Mouse (Mus musculus) CH12.LX (cell line): ENCODE results near the gene Sys1. TPM values are rescaled to one million over a fixed set of nuclear protein-coding genes. Genes with fewer than 3 reads are reported as not detected.

Experiments
- DNase-seq: peaks from one replicate; pipeline ENCODE4 v3.0.0-alpha.2; 2013; ENCODE audit errors: extremely low read depth
- H3K27ac ChIP-seq: 2 replicates; pipeline ENCODE4 v1.5.1; 2012; ENCODE audit warnings: low read depth, mild to moderate bottlenecking, control low read depth, moderate library complexity; ENCODE audit not compliant: insufficient read depth
- H3K27me3 ChIP-seq: replicated peaks from 2 replicates; pipeline ENCODE3; 2012; ENCODE audit warnings: inconsistent platforms
- H3K36me3 ChIP-seq, 2 experiments: replicated peaks in 1 of 2; 2 replicates each; pipeline versions ENCODE3 to v1.6.1; 2012; ENCODE audit warnings: inconsistent platforms in 1 of 2, low read length in 1 of 2, mild to moderate bottlenecking in 1 of 2, mixed read lengths in 1 of 2, moderate library complexity in 1 of 2; ENCODE audit not compliant: control insufficient read depth in 1 of 2, insufficient read depth in 1 of 2
- H3K4me1 ChIP-seq, 2 experiments: 2 replicates each; pipeline ENCODE4 v1.6.1; 2012; ENCODE audit warnings: inconsistent platforms in 1 of 2, moderate library complexity in 1 of 2; ENCODE audit not compliant: insufficient read depth in 2 of 2, control insufficient read depth in 1 of 2
- H3K4me2 ChIP-seq: 2 replicates; pipeline ENCODE4 v1.6.1; 2012; ENCODE audit warnings: low read depth, mild to moderate bottlenecking, control low read depth; ENCODE audit not compliant: poor library complexity, insufficient read depth, severe bottlenecking
- H3K4me3 ChIP-seq, 3 experiments: fragments of 150-350 bp in 1 of 3; sonication (generic) in 1 of 3; replicated peaks in 1 of 3; 2 replicates each; pipeline versions ENCODE3 to v1.5.1; 2011 to 2012; ENCODE audit warnings: low read depth in 2 of 3, low read length in 2 of 3, mild to moderate bottlenecking in 2 of 3, moderate library complexity in 2 of 3, control low read depth in 1 of 3, improper control_type of control experiment in 1 of 3, inconsistent platforms in 1 of 3, mixed read lengths in 1 of 3; ENCODE audit not compliant: poor library complexity in 1 of 3
- H3K79me2 ChIP-seq: replicated peaks from 2 replicates; pipeline ENCODE4 v1.6.1; 2012; ENCODE audit warnings: mild to moderate bottlenecking, moderate library complexity; ENCODE audit not compliant: control insufficient read depth, poor library complexity, insufficient read depth, severe bottlenecking; ENCODE audit errors: extremely low read depth
- H3K9ac ChIP-seq: 2 replicates; pipeline ENCODE4 v1.6.1; 2012; ENCODE audit warnings: low read depth, mild to moderate bottlenecking, control low read depth, moderate library complexity; ENCODE audit not compliant: insufficient read depth
- H3K9me3 ChIP-seq: replicated peaks from 2 replicates; pipeline ENCODE3; 2012; ENCODE audit warnings: low read length, inconsistent platforms, mixed read lengths
- BHLHE40 ChIP-seq: IDR thresholded peaks from 2 replicates; pipeline ENCODE4 v1.6.1; 2011; ENCODE audit warnings: mild to moderate bottlenecking, low read depth, low read length, improper control_type of control experiment
- E2F4 ChIP-seq: IDR thresholded peaks from 2 replicates; pipeline ENCODE4 v1.6.1; 2011; ENCODE audit warnings: low read depth, low read length, improper control_type of control experiment; ENCODE audit not compliant: insufficient replicate concordance
- ELF1 ChIP-seq: IDR thresholded peaks from 2 replicates; pipeline ENCODE4 v1.6.1; 2014; ENCODE audit warnings: low read depth, mild to moderate bottlenecking, inconsistent platforms, low read length, improper control_type of control experiment
- EP300 ChIP-seq: IDR thresholded peaks from 2 replicates; pipeline ENCODE4 v1.6.1; 2011; ENCODE audit warnings: low read length, improper control_type of control experiment
- GABPA ChIP-seq: IDR thresholded peaks from 2 replicates; pipeline ENCODE4 v1.6.1; 2012; ENCODE audit warnings: low read depth, low read length, improper control_type of control experiment, inconsistent platforms; ENCODE audit not compliant: insufficient replicate concordance
- JUN ChIP-seq: IDR thresholded peaks from 2 replicates; pipeline ENCODE4 v1.6.1; 2011; ENCODE audit warnings: low read depth, mild to moderate bottlenecking, low read length, improper control_type of control experiment, moderate library complexity; ENCODE audit not compliant: insufficient read depth
- KAT2A ChIP-seq: IDR thresholded peaks from 2 replicates; pipeline ENCODE4 v1.6.1; 2012; ENCODE audit warnings: low read length, improper control_type of control experiment, inconsistent platforms; ENCODE audit not compliant: insufficient replicate concordance
- MAZ ChIP-seq: IDR thresholded peaks from 2 replicates; pipeline ENCODE4 v1.6.1; 2012; ENCODE audit warnings: low read depth, mild to moderate bottlenecking, inconsistent platforms, low read length, improper control_type of control experiment, moderate library complexity
- MXI1 ChIP-seq: IDR thresholded peaks from 2 replicates; pipeline ENCODE4 v1.6.1; 2011; ENCODE audit warnings: mild to moderate bottlenecking, low read depth, low read length, improper control_type of control experiment
- POLR2A ChIP-seq: IDR thresholded peaks from 2 replicates; pipeline ENCODE4 v1.6.1; 2011; ENCODE audit warnings: low read depth, mild to moderate bottlenecking, improper control_type of control experiment, low read length
- POLR2AphosphoS2 ChIP-seq: IDR thresholded peaks from 2 replicates; pipeline ENCODE4 v1.6.1; 2011; ENCODE audit warnings: low read depth, low read length, improper control_type of control experiment
- SIN3A ChIP-seq: IDR thresholded peaks from 2 replicates; pipeline ENCODE4 v1.6.1; 2012; ENCODE audit warnings: low read length, improper control_type of control experiment, inconsistent platforms
- SMC3 ChIP-seq: IDR thresholded peaks from 2 replicates; pipeline ENCODE4 v1.6.1; 2011; ENCODE audit warnings: low read depth, low read length, improper control_type of control experiment
- TCF12 ChIP-seq: IDR thresholded peaks from 2 replicates; pipeline ENCODE4 v1.6.1; 2014; ENCODE audit warnings: low read depth, mild to moderate bottlenecking, inconsistent platforms, low read length, improper control_type of control experiment
- UBTF ChIP-seq: IDR thresholded peaks from 2 replicates; pipeline ENCODE4 v1.6.1; 2012; ENCODE audit warnings: low read depth, mild to moderate bottlenecking, inconsistent platforms, low read length, improper control_type of control experiment, moderate library complexity
- USF2 ChIP-seq: conservative IDR thresholded peaks from 2 replicates; pipeline ENCODE4 v1.6.1; 2011; ENCODE audit warnings: low read depth, low read length, improper control_type of control experiment
- dilution Hi-C: fragments of 300-500 bp; cut with MboI; formaldehyde crosslinking; loops from 2 replicates; pipeline ENCODE4 v1.14.3; 2020; ENCODE audit warnings: low sequenced_read_pairs; ENCODE audit not compliant: extremely low pct_unique_long_range_greater_than_20kb, extremely low pct_ligation_motif_present
- in situ Hi-C: fragments of 300-500 bp; cut with MboI; formaldehyde crosslinking; loops from 3 replicates; pipeline ENCODE4 v1.14.3; 2019; ENCODE audit warnings: low sequenced_read_pairs, low pct_ligation_motif_present, low pct_unique_long_range_greater_than_20kb, mixed read lengths
- polyA plus RNA-seq: library from polyadenylated mRNA; unstranded; fragments of >175 nt; gene quantifications from 2 replicates; pipeline ENCODE4 v1.2.1, GENCODE M21; 2012; ENCODE audit warnings: low read depth; ENCODE audit not compliant: insufficient read length
- total RNA-seq, 2 experiments: library from RNA; depleted of rRNA; stranded (reverse); fragments of 300-350 nt in 1 of 2; fragments of >200 nt in 1 of 2; gene quantifications; 2 replicates each; pipeline ENCODE4 v1.2.3; 2012 to 2014

The Sys1 gene
- total and polyA plus RNA-seq, 3 experiments: 46.6 to 59.7 (median 57.4) TPM

DNA sequence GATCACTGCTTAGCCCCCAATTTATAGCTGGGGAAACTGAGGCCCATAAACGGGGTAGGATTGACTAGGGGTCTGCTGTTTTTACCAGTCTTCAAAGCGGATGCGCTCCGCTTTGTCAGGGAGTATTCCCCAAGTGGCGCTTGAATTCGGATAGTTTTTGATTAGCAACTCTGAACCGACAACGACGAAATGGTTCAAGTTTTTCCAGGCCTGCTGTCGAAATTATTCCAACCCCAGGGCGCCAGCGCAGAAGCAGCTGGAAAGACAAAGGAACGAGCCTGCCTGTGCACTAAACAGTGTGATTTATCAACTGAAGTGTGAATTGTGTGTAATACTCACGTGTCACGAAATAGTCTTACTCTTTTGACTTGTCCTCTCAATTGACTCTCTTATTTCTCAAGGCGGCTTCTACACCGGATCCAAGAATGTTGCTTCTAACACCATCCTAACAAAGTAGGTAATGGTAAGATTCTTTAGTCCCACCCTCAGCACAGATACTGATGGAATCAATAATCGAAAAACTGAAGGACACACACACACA is 13.2 kb upstream of the Sys1 start, which contains the start of gene Sdc4:
Gene Sdc4 (minus strand): TSS at position 428 of the 541 bp plus-strand sequence.
- DNase-seq: no peak
- peak within 1 kb of the TSS; percentile 10; the same call in 1 of the 2 replicates for H3K27ac ChIP-seq
- peaks cover 14 to 51% of the 10 kb centered on the region in 2 experiments; a peak in 3 of 4 replicates for H3K4me1 ChIP-seq
- H3K9me3 ChIP-seq: no peaks in the 10 kb centered on the region
- in situ Hi-C loops: no loop called here
- H3K36me3 ChIP-seq: peaks cover 0 to 15% of the 10 kb centered on the region in 2 experiments
- peak within 1 kb of the TSS; percentile 87 for H3K9ac ChIP-seq
- peak within 1 kb of the TSS; percentile 58 to 72 (median 63) for H3K4me3 ChIP-seq
- H3K79me2 ChIP-seq: peaks cover 31% of the 10 kb centered on the region
- H3K27me3 ChIP-seq: peaks cover 20% of the 10 kb centered on the region
- TF ChIP-seq KAT2A (no peak), USF2 (no peak), POLR2A (no peak), JUN (no peak), SMC3 (no peak), ELF1 (no peak), GABPA (no peak), E2F4 (no peak), EP300 (no peak), TCF12 (no peak), MAZ (no peak), SIN3A (no peak), UBTF (no peak), POLR2AphosphoS2 (no peak), BHLHE40 (no peak)
- peak within 1 kb of the TSS; percentile 77 for H3K4me2 ChIP-seq
- dilution Hi-C loops: no loop called here

DNA sequence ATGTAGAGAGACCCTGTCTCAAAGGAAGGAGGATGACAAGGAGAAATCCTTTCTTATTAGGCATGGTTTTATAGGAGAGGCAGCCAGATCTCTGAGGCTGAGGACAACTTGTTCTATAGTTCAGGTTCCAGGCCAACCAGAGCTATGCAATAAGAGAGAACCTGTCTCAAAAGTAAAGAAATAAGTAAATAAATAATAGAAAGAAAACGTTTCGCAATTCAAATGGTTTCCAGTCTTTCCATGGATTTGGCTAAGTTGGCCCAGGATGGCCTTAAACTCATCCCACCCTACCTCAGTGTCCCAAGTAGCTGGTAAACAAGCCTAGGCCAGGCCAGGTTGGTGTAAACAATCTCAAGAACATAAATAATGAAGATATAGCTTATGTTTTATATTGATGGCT is 12.1 kb upstream of the Sys1 start:
- Histone ChIP-seq H3K9ac (no peak overlapping the region), H3K79me2 (peaks cover 20% of the 10 kb centered on the region), H3K4me2 (no peak overlapping the region), H3K9me3 (peaks cover 4% of the 10 kb centered on the region), H3K4me3 (no peak overlapping the region), H3K27me3 (peaks cover 32% of the 10 kb centered on the region), H3K27ac (no peak overlapping the region), H3K4me1 (peaks cover 14 to 39% of the 10 kb centered on the region in 2 experiments; a peak in 3 of 4 replicates), H3K36me3 (peaks cover 0 to 7% of the 10 kb centered on the region in 2 experiments)
- no peak for TF ChIP-seq MXI1
- DNase-seq: no peak
- dilution Hi-C loops: no loop called here
- in situ Hi-C loops: no loop called here
